Mouse (Mus musculus) E14TG2a.4 (cell line): ENCODE data around the gene Tfap2c.

Source experiments
- H3K27me3 ChIP-seq: 2 replicates; pipeline ENCODE4 v1.6.1; 2014; ENCODE audit warnings: low read length, control low read depth; ENCODE audit not compliant: insufficient read depth
- H3K36me3 ChIP-seq: 2 replicates; pipeline ENCODE4 v1.6.1; 2014; ENCODE audit warnings: low read length, control low read depth; ENCODE audit not compliant: insufficient read depth
- H3K4me1 ChIP-seq: replicated peaks from 2 replicates; pipeline ENCODE4 v1.6.1; 2014; ENCODE audit warnings: low read depth, low read length, control low read depth
- H3K4me3 ChIP-seq: replicated peaks from 2 replicates; pipeline ENCODE4 v1.5.1; 2014; ENCODE audit warnings: mild to moderate bottlenecking, low read length
- H3K9me3 ChIP-seq: 2 replicates; pipeline ENCODE4 v1.6.1; 2014; ENCODE audit warnings: low read length, control low read depth
- CTCF ChIP-seq: conservative IDR thresholded peaks from 2 replicates; pipeline ENCODE4 v1.5.1; 2014; ENCODE audit warnings: low read length
- NANOG ChIP-seq: IDR thresholded peaks from 2 replicates; pipeline ENCODE4 v1.6.1; 2014; ENCODE audit warnings: borderline replicate concordance, low read length, mixed read lengths
- POU5F1 ChIP-seq: IDR thresholded peaks from 2 replicates; pipeline ENCODE4 v1.6.1; 2014; ENCODE audit warnings: low read length, borderline replicate concordance

The Tfap2c gene

GRCm38 (mm10) chr2:172520616-172521371, 28.6 kb upstream of the Tfap2c start:
- H3K9me3 ChIP-seq = peaks cover 33% of the 10 kb centered on the region
- peaks cover 80% of the 10 kb centered on the region for H3K4me1 ChIP-seq
- peak overlapping the region; percentile 57 for H3K4me3 ChIP-seq
- no peaks in the 10 kb centered on the region for H3K27me3 ChIP-seq
- TF ChIP-seq CTCF (no peak), NANOG (peak; percentile 55; the same call in 1 of the 2 replicates)
- peaks cover 19% of the 10 kb centered on the region for H3K36me3 ChIP-seq

GRCm38 (mm10) chr2:172522528-172522927, 26.9 kb upstream of the Tfap2c start:
- TF ChIP-seq CTCF = no peak
- peak; percentile 27; the same call in 1 of the 2 replicates for TF ChIP-seq NANOG

GRCm38 (mm10) chr2:172527175-172527574, 22.2 kb upstream of the Tfap2c start:
- Histone ChIP-seq H3K36me3 (no peaks in the 10 kb centered on the region), H3K27me3 (peaks cover 16% of the 10 kb centered on the region), H3K9me3 (no peaks in the 10 kb centered on the region), H3K4me1 (peaks cover 86% of the 10 kb centered on the region), H3K4me3 (no peak overlapping the region)
- TF ChIP-seq POU5F1 (no peak), NANOG (no peak), CTCF (no peak)

More at GRCm38 (mm10) chr2:172522528-172522927, 26.9 kb upstream of the Tfap2c start:
- H3K27me3 ChIP-seq = no peaks in the 10 kb centered on the region
- peaks cover 17% of the 10 kb centered on the region for H3K9me3 ChIP-seq
- H3K4me3 ChIP-seq = peak overlapping the region; percentile 57
- peaks cover 15% of the 10 kb centered on the region for H3K36me3 ChIP-seq
- H3K4me1 ChIP-seq = peaks cover 85% of the 10 kb centered on the region

- Histone ChIP-seq H3K9me3 (peaks cover 11% of the 10 kb centered on the region), H3K4me3 (no peak overlapping the region), H3K36me3 (no peaks in the 10 kb centered on the region), H3K27me3 (peaks cover 65% of the 10 kb centered on the region), H3K4me1 (peaks cover 80% of the 10 kb centered on the region)
- TF ChIP-seq CTCF (no peak), POU5F1 (no peak), NANOG (no peak)
Measured at GRCm38 (mm10) chr2:172543987-172544386, 5.4 kb upstream of the Tfap2c start.

- Histone ChIP-seq H3K4me3 (peak overlapping the region; percentile 88), H3K4me1 (peaks cover 82% of the 10 kb centered on the region), H3K9me3 (peaks cover 7% of the 10 kb centered on the region), H3K36me3 (no peaks in the 10 kb centered on the region), H3K27me3 (peaks cover 63% of the 10 kb centered on the region)
- TF ChIP-seq NANOG (peak; percentile 86), CTCF (no peak), POU5F1 (no peak)
Measured at GRCm38 (mm10) chr2:172544601-172545127, 4.7 kb upstream of the Tfap2c start.

- H3K9me3 ChIP-seq = no peaks in the 10 kb centered on the region
- peaks cover 82% of the 10 kb centered on the region for H3K4me1 ChIP-seq
- H3K4me3 ChIP-seq = peak overlapping the region; percentile 88
- peaks cover 57% of the 10 kb centered on the region for H3K27me3 ChIP-seq
- TF ChIP-seq POU5F1 = no peak
- no peak for TF ChIP-seq NANOG
- no peak for TF ChIP-seq CTCF
- no peaks in the 10 kb centered on the region for H3K36me3 ChIP-seq
Measured at GRCm38 (mm10) chr2:172545592-172546235, 3.7 kb upstream of the Tfap2c start.

- peaks cover 5% of the 10 kb centered on the region; the same call in 1 of the 2 replicates for H3K36me3 ChIP-seq
Measured at GRCm38 (mm10) chr2:172546551-172546950, 2.8 kb upstream of the Tfap2c start.

GRCm38 (mm10) chr2:172547116-172547515, 2.3 kb upstream of the Tfap2c start:
- Histone ChIP-seq H3K4me1 (peaks cover 73% of the 10 kb centered on the region), H3K36me3 (peaks cover 9% of the 10 kb centered on the region; the same call in 1 of the 2 replicates), H3K27me3 (peaks cover 61% of the 10 kb centered on the region), H3K9me3 (no peaks in the 10 kb centered on the region), H3K4me3 (peak overlapping the region; percentile 88)
- peak; percentile 47 for TF ChIP-seq CTCF
- no peak for TF ChIP-seq POU5F1

More at GRCm38 (mm10) chr2:172546551-172546950, 2.8 kb upstream of the Tfap2c start:
- Histone ChIP-seq H3K4me3 (peak overlapping the region; percentile 88), H3K27me3 (peaks cover 58% of the 10 kb centered on the region), H3K9me3 (no peaks in the 10 kb centered on the region), H3K4me1 (peaks cover 74% of the 10 kb centered on the region)
- TF ChIP-seq POU5F1 = no peak
- TF ChIP-seq NANOG = no peak
- no peak for TF ChIP-seq CTCF
